Mouse (Mus musculus): Measurements from ENCODE around the gene Gm45753. TPM values are rescaled to one million over a fixed set of nuclear protein-coding genes. Genes with fewer than 3 reads are reported as not detected.

Gene Gm45753
- total RNA-seq (2021) (not detected), polyA plus RNA-seq (2012; rRNA removed) (0.06 TPM in 1 of 2 replicates, not detected in the other)
- long read RNA-seq, result 0 reads

GRCm38 (mm10) chr8:45308366-45308765 is at the start of gene Gm45753:
Gene Gm45753, minus strand, starts transcription at chr8:45308466.
- Histone ChIP-seq H3K27me3 (ENCODE audit: control insufficient read depth, insufficient read depth, low read length) (no peaks in the 10 kb centered on the region), H3K79me2 (replicated peaks; ENCODE audit: control insufficient read depth, insufficient read depth, low read length) (no peaks in the 10 kb centered on the region), H3K27ac (no peak within 1 kb of the TSS), H3K4me1 (ENCODE audit: control insufficient read depth, insufficient read depth, low read length) (no peaks in the 10 kb centered on the region), H3K36me3 (ENCODE audit: control insufficient read depth, insufficient read depth, low read length) (no peaks in the 10 kb centered on the region), H3K4me3 (no peak within 1 kb of the TSS), H3K9ac (ENCODE audit: low read depth, low read length) (no peak within 1 kb of the TSS)
- no peak for DNase-seq
- 92% methylated on average over 13 of the region's 13 CpGs for WGBS
- no peak for TF ChIP-seq CTCF (IDR thresholded peaks at IDR 0.05)
- no peak for TF ChIP-seq POLR2A (IDR thresholded peaks at IDR 0.05; ENCODE audit: insufficient read depth, low read depth, low read length)
- no peak for TF ChIP-seq EP300 (IDR thresholded peaks at IDR 0.05; ENCODE audit: insufficient read depth, low read depth, low read length)
- intact Hi-C loops (cut with DNase I), result no loop called here

GRCm38 (mm10) chr8:45355809-45356208 is 47.5 kb upstream of the Gm45753 start:
- Histone ChIP-seq H3K79me2 (replicated peaks; ENCODE audit: control insufficient read depth, insufficient read depth, low read length) (no peaks in the 10 kb centered on the region), H3K4me1 (ENCODE audit: control insufficient read depth, insufficient read depth, low read length) (no peaks in the 10 kb centered on the region; the same call in 1 of the 2 replicates), H3K36me3 (ENCODE audit: control insufficient read depth, insufficient read depth, low read length) (no peaks in the 10 kb centered on the region), H3K9ac (ENCODE audit: low read depth, low read length) (no peak overlapping the region), H3K4me3 (no peak overlapping the region), H3K27ac (no peak overlapping the region), H3K27me3 (ENCODE audit: control insufficient read depth, insufficient read depth, low read length) (no peaks in the 10 kb centered on the region)
- TF ChIP-seq EP300 (IDR thresholded peaks at IDR 0.05; ENCODE audit: insufficient read depth, low read depth, low read length) (no peak), CTCF (IDR thresholded peaks at IDR 0.05) (no peak), POLR2A (IDR thresholded peaks at IDR 0.05; ENCODE audit: insufficient read depth, low read depth, low read length) (no peak)
- DNase-seq, result no peak
- intact Hi-C loops (cut with DNase I), result no loop called here
- 89% methylated on average over 6 of the region's 6 CpGs for WGBS

GRCm38 (mm10) chr8:45345031-45345430 is 36.8 kb upstream of the Gm45753 start:
- WGBS, result 11% methylated on average over 6 of the region's 6 CpGs
- Histone ChIP-seq H3K36me3 (ENCODE audit: control insufficient read depth, insufficient read depth, low read length) (no peaks in the 10 kb centered on the region), H3K79me2 (replicated peaks; ENCODE audit: control insufficient read depth, insufficient read depth, low read length) (no peaks in the 10 kb centered on the region), H3K4me3 (no peak overlapping the region), H3K9ac (ENCODE audit: low read depth, low read length) (no peak overlapping the region), H3K4me1 (ENCODE audit: control insufficient read depth, insufficient read depth, low read length) (0 out of 2 replicates have a peak, but pooled peaks cover 1% of the 10 kb centered on the region), H3K27ac (no peak overlapping the region), H3K27me3 (ENCODE audit: control insufficient read depth, insufficient read depth, low read length) (no peaks in the 10 kb centered on the region)
- peak; percentile 41 to 70 for DNase-seq
- intact Hi-C loops (cut with DNase I), result no loop called here
- TF ChIP-seq CTCF (IDR thresholded peaks at IDR 0.05) (no peak; the same call in 1 of the 2 replicates), EP300 (IDR thresholded peaks at IDR 0.05; ENCODE audit: insufficient read depth, low read depth, low read length) (no peak)

- intact Hi-C loops (cut with DNase I), result no loop called here
- Histone ChIP-seq H3K9ac (ENCODE audit: low read depth, low read length) (no peak overlapping the region), H3K4me1 (ENCODE audit: control insufficient read depth, insufficient read depth, low read length) (0 out of 2 replicates have a peak, but pooled peaks cover 1% of the 10 kb centered on the region), H3K27me3 (ENCODE audit: control insufficient read depth, insufficient read depth, low read length) (no peaks in the 10 kb centered on the region), H3K27ac (no peak overlapping the region), H3K79me2 (replicated peaks; ENCODE audit: control insufficient read depth, insufficient read depth, low read length) (no peaks in the 10 kb centered on the region), H3K4me3 (no peak overlapping the region), H3K36me3 (ENCODE audit: control insufficient read depth, insufficient read depth, low read length) (no peaks in the 10 kb centered on the region)
- WGBS, result 92% methylated on average over 8 of the region's 8 CpGs
- no peak for DNase-seq
- no peak for TF ChIP-seq POLR2A (IDR thresholded peaks at IDR 0.05; ENCODE audit: insufficient read depth, low read depth, low read length)
- TF ChIP-seq EP300 (IDR thresholded peaks at IDR 0.05; ENCODE audit: insufficient read depth, low read depth, low read length), result no peak
- no peak for TF ChIP-seq CTCF (IDR thresholded peaks at IDR 0.05)
Measured at GRCm38 (mm10) chr8:45344298-45344697, 36.0 kb upstream of the Gm45753 start.

GRCm38 (mm10) chr8:45341630-45342628 is 33.7 kb upstream of the Gm45753 start:
- Histone ChIP-seq H3K4me1 (ENCODE audit: control insufficient read depth, insufficient read depth, low read length) (0 out of 2 replicates have a peak, but pooled peaks cover 1% of the 10 kb centered on the region), H3K27me3 (ENCODE audit: control insufficient read depth, insufficient read depth, low read length) (no peaks in the 10 kb centered on the region), H3K9ac (ENCODE audit: low read depth, low read length) (no peak overlapping the region), H3K36me3 (ENCODE audit: control insufficient read depth, insufficient read depth, low read length) (no peaks in the 10 kb centered on the region), H3K27ac (no peak overlapping the region), H3K79me2 (replicated peaks; ENCODE audit: control insufficient read depth, insufficient read depth, low read length) (no peaks in the 10 kb centered on the region), H3K4me3 (no peak overlapping the region)
- 85% methylated on average over 12 of the region's 12 CpGs for WGBS
- intact Hi-C loops (cut with DNase I), result no loop called here
- no peak for DNase-seq
- TF ChIP-seq EP300 (IDR thresholded peaks at IDR 0.05; ENCODE audit: insufficient read depth, low read depth, low read length) (no peak), CTCF (IDR thresholded peaks at IDR 0.05) (no peak), POLR2A (IDR thresholded peaks at IDR 0.05; ENCODE audit: insufficient read depth, low read depth, low read length) (no peak)

- Histone ChIP-seq H3K27me3 (ENCODE audit: control insufficient read depth, insufficient read depth, low read length) (no peaks in the 10 kb centered on the region), H3K36me3 (ENCODE audit: control insufficient read depth, insufficient read depth, low read length) (no peaks in the 10 kb centered on the region), H3K27ac (peak overlapping the region; percentile 72), H3K9ac (ENCODE audit: low read depth, low read length) (peak overlapping the region; percentile 2; the same call in 1 of the 2 replicates), H3K79me2 (replicated peaks; ENCODE audit: control insufficient read depth, insufficient read depth, low read length) (no peaks in the 10 kb centered on the region), H3K4me3 (peak overlapping the region; percentile 60), H3K4me1 (ENCODE audit: control insufficient read depth, insufficient read depth, low read length) (peaks cover 4% of the 10 kb centered on the region)
- TF ChIP-seq CTCF (IDR thresholded peaks at IDR 0.05), result no peak
- TF ChIP-seq EP300 (IDR thresholded peaks at IDR 0.05; ENCODE audit: insufficient read depth, low read depth, low read length), result no peak
- no peak for TF ChIP-seq POLR2A (IDR thresholded peaks at IDR 0.05; ENCODE audit: insufficient read depth, low read depth, low read length)
- intact Hi-C loops (cut with DNase I), result no loop called here
- WGBS, result 4% methylated on average over 8 of the region's 8 CpGs
- peak; percentile 44 to 45 for DNase-seq
Measured at GRCm38 (mm10) chr8:45333493-45333892, 25.2 kb upstream of the Gm45753 start.

Data from heart, adult 2 months (tissue).